Mouse (Mus musculus) forebrain, embryonic 14.5 days (tissue): Measurements from ENCODE around the gene Polr3b. TPM values are rescaled to one million over a fixed set of nuclear protein-coding genes. Genes with fewer than 3 reads are reported as not detected.

ENCODE experiments used
- ATAC-seq: fragments of 200-750 bp; cut with Nextera tagmentation; 2 replicates; pipeline ENCODE4 v1.8.0; 2017; ENCODE audit warnings: mild to moderate bottlenecking, moderate library complexity
- DNase-seq: peaks from one replicate; pipeline ENCODE4 v3.0.0-alpha.2; 2015; ENCODE audit warnings: low spot score
- H3K27ac ChIP-seq: fragments of 300-500 bp; sonication (generic); 2 replicates; pipeline ENCODE4 v1.5.1; 2014; ENCODE audit warnings: low read depth, mild to moderate bottlenecking, control low read depth, low read length, moderate library complexity
- H3K27me3 ChIP-seq: fragments of 300-500 bp; sonication (generic); replicated peaks from 2 replicates; pipeline ENCODE4 v1.6.1; 2014; ENCODE audit warnings: low read length, control low read depth, mixed read lengths; ENCODE audit not compliant: control insufficient read depth, insufficient read depth
- H3K36me3 ChIP-seq: fragments of 300-500 bp; sonication (generic); 2 replicates; pipeline ENCODE4 v1.6.1; 2014; ENCODE audit warnings: low read length, control low read depth; ENCODE audit not compliant: control insufficient read depth, insufficient read depth
- H3K4me1 ChIP-seq: fragments of 300-500 bp; sonication (generic); 2 replicates; pipeline ENCODE4 v1.6.1; 2014; ENCODE audit warnings: antibody characterized with exemption, low read length, control low read depth; ENCODE audit not compliant: control insufficient read depth, insufficient read depth
- H3K4me2 ChIP-seq: fragments of 300-500 bp; sonication (generic); 2 replicates; pipeline ENCODE4 v1.6.1; 2014; ENCODE audit warnings: mild to moderate bottlenecking, control low read depth, low read length
- H3K4me3 ChIP-seq: fragments of 300-500 bp; sonication (generic); 2 replicates; pipeline ENCODE4 v1.5.1; 2014; ENCODE audit warnings: low read depth, low read length, control low read depth
- H3K9ac ChIP-seq: fragments of 300-500 bp; sonication (generic); 2 replicates; pipeline ENCODE4 v1.6.1; 2014; ENCODE audit warnings: mild to moderate bottlenecking, low read length, control low read depth, moderate library complexity
- H3K9me3 ChIP-seq: fragments of 300-500 bp; sonication (generic); replicated peaks from 2 replicates; pipeline ENCODE4 v1.6.1; 2016; ENCODE audit warnings: low read length, control low read depth, mixed read lengths; ENCODE audit not compliant: control insufficient read depth
- WGBS: fragments of 180-500 bp; shearing (Covaris S2); extraction: QIAGEN DNeasy Blood & Tissue Kit; methylation state at CpG from one replicate; pipeline ENCODE4 v1.1.7; 2014; 5-methylcytosine and 5-hydroxymethylcytosine counted together
- polyA plus RNA-seq: library from polyadenylated mRNA; unstranded; fragments of >200 nt; fragmentation: Nextera tagmentation; extraction: Ambion mirVana; gene quantifications from 2 replicates; pipeline ENCODE4 v1.2.1, GENCODE M21; 2014

The Polr3b gene
- polyA plus RNA-seq, 1 experiment from 2014 or later: 12.6 TPM

DNA sequence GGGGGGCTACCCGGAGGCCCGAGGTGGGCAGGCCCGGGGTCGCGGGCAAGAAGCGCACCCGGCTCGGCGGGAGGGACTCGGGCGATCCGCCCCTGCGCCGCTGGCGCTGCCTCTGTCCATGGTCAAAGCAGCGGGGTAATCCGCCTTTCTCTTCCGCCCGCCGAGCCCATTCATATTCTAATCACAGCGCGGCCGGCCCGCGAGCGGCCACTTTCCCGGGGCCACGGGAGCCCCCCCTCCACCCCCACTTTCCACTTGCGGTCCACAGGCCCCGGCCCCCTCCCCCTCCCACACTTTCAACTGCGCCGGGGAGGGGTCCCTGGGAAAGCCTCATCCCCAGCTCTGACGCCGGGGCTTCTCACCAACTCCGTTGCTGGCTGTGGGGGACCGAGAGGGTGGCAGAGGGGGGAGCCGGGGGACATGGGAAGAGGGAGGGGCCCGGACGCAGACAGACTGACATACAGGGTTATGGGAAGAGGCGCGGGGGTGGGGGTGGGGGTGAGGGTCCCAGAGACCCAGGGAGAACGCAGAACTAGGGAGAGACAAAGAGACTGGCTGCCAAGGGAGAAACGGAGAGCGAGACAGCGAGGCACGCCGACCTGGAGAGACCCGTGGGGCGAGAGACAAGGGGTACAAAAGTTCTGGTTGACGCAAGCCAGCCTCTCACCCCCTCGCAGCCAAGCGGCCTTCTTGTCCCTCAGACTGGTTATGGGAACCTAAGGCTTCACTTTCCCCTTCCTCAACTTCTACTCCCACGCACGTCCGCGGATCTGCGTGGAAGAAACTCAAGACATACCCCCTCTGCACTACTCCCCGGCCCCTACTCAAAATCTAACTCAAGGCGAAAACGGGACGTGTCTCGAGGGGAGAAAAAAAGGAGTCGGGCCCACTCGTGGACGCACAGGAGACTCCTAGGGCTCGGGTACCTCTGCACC lies 133.0 kb downstream of the Polr3b start:
- H3K27ac ChIP-seq: peak overlapping the region; percentile 89
- H3K27me3 ChIP-seq: peaks cover 29% of the 10 kb centered on the region
- peak overlapping the region; percentile 89 for H3K4me2 ChIP-seq
- H3K9me3 ChIP-seq: no peaks in the 10 kb centered on the region
- H3K4me3 ChIP-seq: peak overlapping the region; percentile 43
- H3K4me1 ChIP-seq: peaks cover 21% of the 10 kb centered on the region
- ATAC-seq (peak; percentile 63), DNase-seq (peak; percentile 75)
- under 1% methylated on average over 66 of the region's 66 CpGs for WGBS
- peak overlapping the region; percentile 55 for H3K9ac ChIP-seq
- no peaks in the 10 kb centered on the region for H3K36me3 ChIP-seq

DNA sequence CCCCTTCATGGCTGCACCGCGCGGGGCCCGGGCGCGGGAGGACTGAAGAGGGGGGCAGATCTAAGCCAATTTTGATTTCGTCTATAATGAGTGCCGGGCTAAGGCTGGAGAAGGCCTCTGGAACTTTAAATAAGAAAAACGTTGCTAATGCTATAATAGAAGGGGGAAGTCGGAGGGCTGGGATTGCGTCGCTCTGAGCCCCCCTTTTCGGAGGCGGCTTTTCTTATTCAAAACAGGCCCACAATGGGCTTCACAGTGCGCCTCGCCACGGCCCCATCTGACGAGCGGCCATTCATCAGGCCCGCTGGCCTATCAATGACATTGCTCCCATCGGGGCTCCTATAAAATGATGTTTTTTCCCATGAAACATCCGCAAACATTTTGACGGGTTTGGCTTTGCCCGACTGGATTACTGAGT lies 133.7 kb downstream of the Polr3b start, which contains the start of gene Rfx4:
Rfx4 (plus strand) TSS at position 277 of the 418 bp plus-strand sequence.
- peak within 1 kb of the TSS; percentile 89 for H3K27ac ChIP-seq
- H3K4me3 ChIP-seq: peak within 1 kb of the TSS; percentile 43
- peak within 1 kb of the TSS; percentile 55 for H3K9ac ChIP-seq
- no peaks in the 10 kb centered on the region for H3K9me3 ChIP-seq
- DNase-seq (peak; percentile 91), ATAC-seq (peak; percentile 81)
- whole genome bisulfite sequencing: under 1% methylated on average over 24 of the region's 24 CpGs
- H3K4me1 ChIP-seq: peaks cover 28% of the 10 kb centered on the region
- peaks cover 29% of the 10 kb centered on the region for H3K27me3 ChIP-seq
- no peaks in the 10 kb centered on the region for H3K36me3 ChIP-seq
- peak within 1 kb of the TSS; percentile 89 for H3K4me2 ChIP-seq

DNA sequence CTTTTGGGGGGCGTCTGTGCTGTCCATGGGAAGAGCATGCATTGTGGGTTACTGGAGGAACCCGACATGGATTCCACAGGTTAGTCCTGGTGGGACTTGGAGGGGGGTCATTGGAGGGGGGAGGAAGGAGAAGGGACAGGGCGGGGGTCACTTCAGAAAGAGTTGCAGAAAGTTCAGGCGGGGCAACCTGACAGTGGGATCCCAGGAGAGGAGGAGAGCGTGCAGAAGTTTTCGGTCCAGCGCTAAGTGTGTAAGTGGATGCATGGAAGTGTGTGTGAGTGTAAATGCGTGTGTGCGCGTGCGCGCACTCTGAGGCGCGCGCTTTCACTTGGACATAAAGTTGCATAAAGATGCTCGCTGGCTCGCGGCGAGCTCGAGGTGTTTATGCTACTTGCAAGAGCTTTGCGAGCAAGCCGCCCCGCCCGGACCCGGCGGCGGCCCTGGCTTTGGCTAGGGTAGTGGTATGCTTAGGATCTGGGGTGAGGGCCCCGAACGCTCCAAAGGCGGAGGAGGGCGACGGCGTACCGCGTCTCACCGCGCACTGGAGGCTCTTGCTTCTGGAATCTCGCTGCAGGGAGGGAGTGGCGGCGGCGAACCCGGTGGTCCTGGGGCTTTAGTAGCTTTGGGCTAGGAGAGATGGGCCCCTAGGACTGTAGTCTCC lies 134.5 kb downstream of the Polr3b start:
- Histone ChIP-seq H3K9me3 (no peaks in the 10 kb centered on the region), H3K27me3 (peaks cover 29% of the 10 kb centered on the region), H3K4me3 (peak overlapping the region; percentile 43), H3K4me1 (peaks cover 28% of the 10 kb centered on the region), H3K9ac (peak overlapping the region; percentile 55), H3K27ac (peak overlapping the region; percentile 89), H3K36me3 (no peaks in the 10 kb centered on the region), H3K4me2 (peak overlapping the region; percentile 89)
- WGBS: under 1% methylated on average over 42 of the region's 42 CpGs
- ATAC-seq (peak; percentile 11; the same call in 1 of the 2 replicates), DNase-seq (peak; percentile 75)

DNA sequence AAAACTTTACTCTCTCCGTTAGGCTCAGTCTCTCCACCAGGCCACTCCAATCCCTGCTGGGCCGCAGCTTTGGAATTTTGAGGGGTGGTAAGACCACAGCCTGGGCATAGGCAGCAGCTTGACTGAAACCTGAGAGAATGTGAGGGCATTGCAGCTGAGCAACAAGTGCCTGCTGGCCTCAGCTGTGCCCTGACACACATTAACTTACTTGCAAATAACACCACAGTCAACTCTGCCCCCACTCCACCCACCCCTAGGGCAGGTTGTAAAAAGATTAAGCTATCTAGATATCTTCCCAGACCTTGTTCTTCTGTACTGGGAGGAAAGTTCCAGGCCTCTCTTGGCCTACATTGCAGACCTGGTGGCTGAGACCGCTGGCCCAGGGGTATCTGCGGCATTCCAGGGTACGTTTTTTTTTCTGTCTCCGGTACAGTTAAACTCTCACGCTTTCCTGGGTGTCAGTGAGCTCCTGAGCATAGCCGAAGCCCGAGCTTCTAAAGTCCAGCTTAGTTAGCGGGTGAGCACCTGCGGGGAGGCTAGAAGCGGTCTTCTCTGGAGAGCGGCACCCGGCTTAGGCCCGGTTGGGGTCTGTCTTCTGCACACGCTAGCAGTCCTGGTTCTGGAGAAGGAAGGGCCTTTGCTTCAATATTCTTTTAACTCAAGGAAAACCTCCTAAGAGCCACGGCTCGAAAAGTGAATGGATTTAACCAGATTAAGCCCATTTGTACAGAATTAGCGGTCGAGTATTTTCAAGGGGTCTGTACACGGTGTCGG lies 135.5 kb downstream of the Polr3b start:
- peak overlapping the region; percentile 43 for H3K4me3 ChIP-seq
- H3K4me2 ChIP-seq: peak overlapping the region; percentile 89
- H3K9ac ChIP-seq: peak overlapping the region; percentile 55
- H3K36me3 ChIP-seq: no peaks in the 10 kb centered on the region
- 8% methylated on average over 22 of the region's 22 CpGs for WGBS
- H3K27me3 ChIP-seq: peaks cover 29% of the 10 kb centered on the region
- ATAC-seq (no peak), DNase-seq (peak; percentile 25)
- no peaks in the 10 kb centered on the region for H3K9me3 ChIP-seq
- no peak overlapping the region; the same call in 1 of the 2 replicates for H3K27ac ChIP-seq
- peaks cover 28% of the 10 kb centered on the region for H3K4me1 ChIP-seq

DNA sequence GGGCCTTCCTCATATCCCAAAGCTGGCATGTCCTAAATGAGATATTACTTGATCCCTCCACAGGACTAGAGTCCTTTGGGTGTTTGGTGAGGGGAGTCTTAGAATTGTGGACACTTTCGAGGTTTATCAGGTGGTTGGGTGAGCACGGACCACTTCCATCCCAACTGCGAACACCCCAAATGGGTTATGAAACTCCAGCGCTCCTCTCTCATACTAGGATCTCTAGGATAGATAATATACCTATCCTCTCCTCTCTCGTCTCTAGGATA lies 136.0 kb downstream of the Polr3b start:
- Histone ChIP-seq H3K4me2 (peak overlapping the region; percentile 89), H3K9ac (peak overlapping the region; percentile 55; the same call in 1 of the 2 replicates), H3K4me3 (peak overlapping the region; percentile 43), H3K9me3 (no peaks in the 10 kb centered on the region), H3K27ac (no peak overlapping the region), H3K4me1 (peaks cover 28% of the 10 kb centered on the region), H3K36me3 (no peaks in the 10 kb centered on the region), H3K27me3 (peaks cover 27% of the 10 kb centered on the region)
- DNase-seq: no peak
- ATAC-seq: no peak
- 15% methylated on average over 5 of the region's 5 CpGs for WGBS

DNA sequence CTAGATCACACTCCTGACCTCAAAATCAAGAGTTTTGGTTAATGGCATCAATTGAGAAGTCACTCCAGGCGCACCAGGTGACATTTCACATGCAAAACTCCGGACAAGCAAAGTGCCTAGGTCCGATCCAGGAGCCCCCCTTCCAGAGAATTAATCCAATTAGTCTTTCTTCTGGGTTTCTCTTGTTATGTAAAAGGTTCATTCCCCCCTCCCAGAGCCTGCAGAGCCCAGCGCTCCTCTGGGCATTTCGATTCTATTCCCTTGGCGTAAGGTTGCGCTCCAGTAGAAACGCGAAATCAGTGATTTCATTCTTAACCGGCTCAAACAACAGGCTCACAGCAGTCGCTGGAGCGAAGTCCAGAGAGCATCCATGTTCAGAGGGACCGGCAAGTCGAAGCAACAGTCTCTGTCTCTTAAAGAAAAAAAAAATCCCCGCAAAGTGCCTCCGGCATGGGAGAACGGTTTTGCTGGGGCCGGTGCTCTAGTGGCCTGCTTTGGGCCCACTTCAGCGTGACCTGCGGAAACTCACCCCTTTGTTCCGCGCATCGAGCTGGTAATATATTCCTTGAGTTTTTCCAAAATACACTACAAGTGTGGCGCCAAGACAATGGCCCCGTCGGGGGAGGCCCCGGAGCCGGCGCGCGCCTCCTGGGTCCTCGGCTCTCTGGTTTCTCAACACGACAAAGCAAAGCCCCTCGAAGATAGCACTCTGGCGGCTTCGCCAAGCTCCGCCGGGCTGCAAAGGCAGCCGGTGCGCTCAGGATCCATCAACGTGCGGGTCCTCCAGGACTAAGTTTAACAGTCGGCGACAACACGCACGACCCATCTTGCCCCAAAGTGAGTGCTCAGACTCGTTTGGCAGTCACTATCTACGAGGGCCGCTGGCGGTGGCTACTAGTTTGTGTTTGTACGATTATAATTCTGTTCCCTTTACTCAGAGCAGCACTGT lies 136.7 kb downstream of the Polr3b start:
- H3K9ac ChIP-seq: peak overlapping the region; percentile 55
- peaks cover 25% of the 10 kb centered on the region for H3K27me3 ChIP-seq
- H3K9me3 ChIP-seq: no peaks in the 10 kb centered on the region
- H3K4me2 ChIP-seq: peak overlapping the region; percentile 89
- no peak for ATAC-seq
- H3K27ac ChIP-seq: no peak overlapping the region
- 4% methylated on average over 51 of the region's 51 CpGs for WGBS
- H3K36me3 ChIP-seq: no peaks in the 10 kb centered on the region
- DNase-seq: peak; percentile 59
- peaks cover 28% of the 10 kb centered on the region for H3K4me1 ChIP-seq
- peak overlapping the region; percentile 43 for H3K4me3 ChIP-seq

DNA sequence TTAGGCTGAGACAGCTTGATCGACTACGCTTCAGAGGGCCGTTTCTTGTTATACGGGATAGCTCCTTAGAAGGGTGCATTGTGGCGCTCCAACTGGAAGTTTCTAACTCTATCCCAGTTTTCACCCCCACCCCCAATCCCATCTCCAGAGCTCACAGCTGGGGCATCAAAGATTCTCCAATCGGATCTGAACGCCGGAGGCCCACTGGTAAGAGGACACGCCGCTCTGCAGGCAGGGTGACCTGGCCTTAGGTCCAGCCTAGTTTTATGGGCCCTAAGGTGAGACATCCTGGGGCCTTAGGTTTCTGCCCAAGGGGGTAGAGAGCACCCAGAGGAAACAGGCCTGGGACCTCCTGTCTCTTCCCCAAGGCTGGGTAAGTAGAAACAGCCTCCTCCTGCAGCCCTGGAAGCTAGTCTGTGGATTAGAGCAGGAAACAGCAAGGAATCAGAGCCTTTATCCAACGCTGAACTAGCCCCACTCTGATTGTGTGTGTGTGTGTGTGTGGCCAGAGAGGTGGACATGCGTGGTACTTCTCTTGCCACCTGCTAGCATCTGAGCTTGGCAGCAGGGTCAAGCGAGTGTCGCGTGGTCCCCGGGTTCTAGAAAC lies 137.5 kb downstream of the Polr3b start:
- peak overlapping the region; percentile 89 for H3K4me2 ChIP-seq
- DNase-seq (no peak), ATAC-seq (no peak)
- H3K9ac ChIP-seq: peak overlapping the region; percentile 55
- H3K27ac ChIP-seq: peak overlapping the region; percentile 27; the same call in 1 of the 2 replicates
- peaks cover 25% of the 10 kb centered on the region for H3K27me3 ChIP-seq
- no peaks in the 10 kb centered on the region for H3K9me3 ChIP-seq
- H3K36me3 ChIP-seq: no peaks in the 10 kb centered on the region
- H3K4me3 ChIP-seq: peak overlapping the region; percentile 43
- H3K4me1 ChIP-seq: peaks cover 28% of the 10 kb centered on the region
- WGBS: 13% methylated on average over 16 of the region's 16 CpGs
